Mouse (Mus musculus) bone marrow, adult 2 months (tissue): ENCODE measurements at regions not wholly inside any gene's neighbourhood (a gene's known extent, or its start where the extent isn't known, plus 50 kb on each side); places are given as distances from the start of the nearest gene placed in this dataset.
"Not testable (repeated sequence)": the region's sequence is repeated elsewhere in the genome, so short reads cannot be mapped to it uniquely, and the experiment has no call there.

Experiments used
- H3K27ac ChIP-seq: fragments of 200-500 bp; 2 replicates; pipeline ENCODE4 v1.5.1; 2012; ENCODE audit warnings: low read depth, mild to moderate bottlenecking, control low read depth, inconsistent platforms, low read length; ENCODE audit not compliant: control insufficient read depth, poor library complexity, insufficient read depth
- H3K4me1 ChIP-seq: fragments of 200-500 bp; 2 replicates; pipeline ENCODE4 v1.6.1; 2011; ENCODE audit warnings: low read length; ENCODE audit not compliant: control insufficient read depth, insufficient read depth
- H3K4me3 ChIP-seq: fragments of 200-500 bp; replicated peaks from 2 replicates; pipeline ENCODE3; 2011; ENCODE audit warnings: mild to moderate bottlenecking, low read depth, low read length, control low read depth; ENCODE audit not compliant: control insufficient read depth
- CTCF ChIP-seq: fragments of 200-500 bp; IDR thresholded peaks from 2 replicates; pipeline ENCODE4 v1.5.1; 2011; ENCODE audit warnings: low read length, control low read depth; ENCODE audit not compliant: control insufficient read depth, insufficient read depth
- POLR2A ChIP-seq: fragments of 200-500 bp; IDR thresholded peaks from 2 replicates; pipeline ENCODE4 v1.6.1; 2011; ENCODE audit warnings: low read depth, mild to moderate bottlenecking, control low read depth, low read length, borderline replicate concordance; ENCODE audit not compliant: control insufficient read depth
- WGBS: fragments of 180-500 bp; shearing (Covaris S2); methylation state at CpG from one replicate; pipeline ENCODE4 v1.1.7; 2018; 5-methylcytosine and 5-hydroxymethylcytosine counted together

GRCm38 (mm10) chr12:45171927-45172642, 97.6 kb upstream of the Stxbp6 start:
- Histone ChIP-seq H3K27ac (no peak overlapping the region), H3K4me1 (no peaks in the 10 kb centered on the region; the same call in 1 of the 2 replicates), H3K4me3 (no peak overlapping the region)
- peak; percentile 18; the same call in 1 of the 2 replicates for TF ChIP-seq CTCF
- TF ChIP-seq POLR2A: no peak
- 55% methylated on average over 8 of the region's 8 CpGs for WGBS

- 60% methylated on average over 4 of the region's 4 CpGs for WGBS
- Histone ChIP-seq H3K4me1 (no peaks in the 10 kb centered on the region), H3K4me3 (no peak overlapping the region), H3K27ac (no peak overlapping the region)
- no peak for TF ChIP-seq CTCF
- TF ChIP-seq POLR2A: no peak
Observed at GRCm38 (mm10) chr12:45162011-45162410, 87.5 kb upstream of the Stxbp6 start.

GRCm38 (mm10) chr12:45161581-45161980, 87.1 kb upstream of the Stxbp6 start:
- WGBS: 62% methylated on average over 5 of the region's 5 CpGs
- H3K27ac ChIP-seq, H3K4me1 ChIP-seq, H3K4me3 ChIP-seq: not testable (repeated sequence)

GRCm38 (mm10) chr12:45158986-45159385, 84.5 kb upstream of the Stxbp6 start:
- Histone ChIP-seq H3K4me1 (no peaks in the 10 kb centered on the region), H3K27ac (no peak overlapping the region), H3K4me3 (no peak overlapping the region)
- TF ChIP-seq POLR2A (no peak), CTCF (no peak)
- 69% methylated on average over 3 of the region's 3 CpGs for WGBS

GRCm38 (mm10) chr12:45137438-45138018, 63.0 kb upstream of the Stxbp6 start:
- Histone ChIP-seq H3K4me1 (no peaks in the 10 kb centered on the region), H3K4me3 (no peak overlapping the region), H3K27ac (no peak overlapping the region)
- WGBS: 71% methylated on average over 7 of the region's 7 CpGs
- TF ChIP-seq CTCF (no peak), POLR2A (no peak)

- H3K4me1 ChIP-seq: no peaks in the 10 kb centered on the region
- H3K27ac ChIP-seq: no peak overlapping the region
- WGBS: 83% methylated on average over 2 of the region's 2 CpGs
- no peak overlapping the region for H3K4me3 ChIP-seq
- TF ChIP-seq CTCF (no peak), POLR2A (no peak)
Observed at GRCm38 (mm10) chr12:45133415-45133814, 58.9 kb upstream of the Stxbp6 start.

- TF ChIP-seq CTCF: no peak
- no peak for TF ChIP-seq POLR2A
- Histone ChIP-seq H3K27ac (no peak overlapping the region), H3K4me3 (no peak overlapping the region), H3K4me1 (no peaks in the 10 kb centered on the region)
- 80% methylated on average over 5 of the region's 5 CpGs for WGBS
Observed at GRCm38 (mm10) chr12:45131139-45131538, 56.6 kb upstream of the Stxbp6 start.

- no peak overlapping the region for H3K4me3 ChIP-seq
- WGBS: 77% methylated on average over 3 of the region's 3 CpGs
- H3K4me1 ChIP-seq: no peaks in the 10 kb centered on the region
- no peak for TF ChIP-seq POLR2A
- H3K27ac ChIP-seq: no peak overlapping the region
Observed at GRCm38 (mm10) chr12:45125866-45126265, 51.4 kb upstream of the Stxbp6 start.
